Mouse (Mus musculus): ENCODE measurements around the gene Gm20547.

Gene Gm20547

GRCm38 (mm10) chr17:34895724-34896123 is 13.9 kb upstream of the Gm20547 start:
- peak; percentile 37 for DNase-seq

GRCm38 (mm10) chr17:34894801-34895530 is 13.1 kb upstream of the Gm20547 start:
- peak; percentile 69 for DNase-seq

- peak; percentile 91 for DNase-seq
Observed at GRCm38 (mm10) chr17:34894074-34894597, 12.3 kb upstream of the Gm20547 start.

GRCm38 (mm10) chr17:34893072-34893824 is 11.4 kb upstream of the Gm20547 start:
- DNase-seq: no peak

- no peak for DNase-seq
Observed at GRCm38 (mm10) chr17:34891377-34891776, 9.5 kb upstream of the Gm20547 start.

GRCm38 (mm10) chr17:34890074-34890743 is 8.4 kb upstream of the Gm20547 start:
- DNase-seq: no peak

- DNase-seq: no peak
Observed at GRCm38 (mm10) chr17:34887942-34888341, 6.1 kb upstream of the Gm20547 start.

- no peak for DNase-seq
Observed at GRCm38 (mm10) chr17:34885615-34886014, 3.8 kb upstream of the Gm20547 start.

GRCm38 (mm10) chr17:34884704-34885103 is 2.9 kb upstream of the Gm20547 start:
- DNase-seq: no peak

- DNase-seq: no peak
Observed at GRCm38 (mm10) chr17:34883332-34883731, 1.5 kb upstream of the Gm20547 start.

- DNase-seq: no peak
Observed at GRCm38 (mm10) chr17:34881166-34881565, 676 bp downstream of the Gm20547 start.

- no peak for DNase-seq
Observed at GRCm38 (mm10) chr17:34879336-34879879, 2.4 kb downstream of the Gm20547 start, which contains the start of gene Zbtb12. Zbtb12 (plus strand) TSS chr17:34879483.

- DNase-seq: no peak
Observed at GRCm38 (mm10) chr17:34874321-34874720, 7.5 kb downstream of the Gm20547 start.

- no peak for DNase-seq
Observed at GRCm38 (mm10) chr17:34865981-34866380, 15.9 kb downstream of the Gm20547 start.

- DNase-seq: no peak
Observed at GRCm38 (mm10) chr17:34862416-34863081, 19.3 kb downstream of the Gm20547 start, which contains the start of gene Cfb. Cfb (minus strand) TSS chr17:34862518.

GRCm38 (mm10) chr17:34861704-34862415 is 20.0 kb downstream of the Gm20547 start:
- no peak for DNase-seq

GRCm38 (mm10) chr17:34860514-34860913 is 21.3 kb downstream of the Gm20547 start:
- DNase-seq: no peak

GRCm38 (mm10) chr17:34858670-34859069 is 23.2 kb downstream of the Gm20547 start:
- DNase-seq: no peak

- peak; percentile 45 for DNase-seq
Observed at GRCm38 (mm10) chr17:34855825-34856224, 26.0 kb downstream of the Gm20547 start.

- no peak for DNase-seq
Observed at GRCm38 (mm10) chr17:34854761-34855160, 27.1 kb downstream of the Gm20547 start.

GRCm38 (mm10) chr17:34853511-34853910 is 28.3 kb downstream of the Gm20547 start:
- DNase-seq: no peak

All from cerebellum, adult 8-10 months (tissue).